Mouse (Mus musculus) erythroblast, embryonic 14.5 days (primary cell): ENCODE measurements around the gene Capza1. TPM values are rescaled to one million over a fixed set of nuclear protein-coding genes. Genes with fewer than 3 reads are reported as not detected.

Experiments
- H3K27me3 ChIP-seq: 2 replicates; pipeline ENCODE4 v1.6.1; 2012; ENCODE audit warnings: inconsistent platforms; ENCODE audit not compliant: control insufficient read depth
- H3K36me3 ChIP-seq: 2 replicates; pipeline ENCODE4 v1.6.1; 2012; ENCODE audit warnings: mild to moderate bottlenecking, inconsistent platforms; ENCODE audit not compliant: control insufficient read depth
- H3K4me1 ChIP-seq: 2 replicates; pipeline ENCODE4 v1.6.1; 2012; ENCODE audit warnings: inconsistent platforms; ENCODE audit not compliant: control insufficient read depth
- H3K4me3 ChIP-seq: replicated peaks from 2 replicates; pipeline ENCODE3; 2012; ENCODE audit warnings: moderate library complexity, mild to moderate bottlenecking, inconsistent platforms
- H3K9me3 ChIP-seq: 2 replicates; pipeline ENCODE4 v1.6.1; 2012; ENCODE audit warnings: low read length, inconsistent platforms, mixed read lengths; ENCODE audit not compliant: control insufficient read depth
- GATA1 ChIP-seq: IDR thresholded peaks from 2 replicates; pipeline ENCODE4 v1.6.1; 2012; ENCODE audit warnings: low read length, inconsistent platforms, mixed read lengths
- TAL1 ChIP-seq: IDR thresholded peaks from 3 replicates; pipeline ENCODE4 v1.6.1; 2012; ENCODE audit warnings: low read length, inconsistent platforms, mixed read lengths
- polyA plus RNA-seq: library from polyadenylated mRNA; stranded (reverse); fragments of >175 nt; gene quantifications from 2 replicates; pipeline ENCODE4 v1.2.3, GENCODE M21; 2012

Gene Capza1
- polyA plus RNA-seq, 1 experiment, result 0.54 TPM

DNA sequence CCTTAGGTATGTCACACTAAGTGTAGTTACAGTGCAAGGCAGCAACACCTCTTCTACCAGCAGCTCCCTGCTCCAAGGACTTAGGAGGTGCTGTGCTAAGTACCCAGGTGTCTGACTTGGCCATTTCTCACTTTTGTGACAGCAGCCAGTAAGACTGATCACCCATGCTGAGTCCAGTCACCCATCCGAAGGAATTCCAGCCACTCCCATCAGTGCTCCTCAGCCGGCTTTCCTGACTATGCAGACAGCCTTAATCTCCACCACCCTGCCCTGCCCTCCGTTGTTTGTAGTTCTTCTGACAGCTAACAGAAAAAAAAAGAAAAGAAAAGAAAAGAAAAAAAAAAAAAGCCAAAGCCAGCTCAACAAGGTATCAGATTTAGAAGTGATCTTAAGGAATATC lies 52.6 kb downstream of the Capza1 start:
- H3K4me3 ChIP-seq, result no peak overlapping the region
- peaks cover 2% of the 10 kb centered on the region; the same call in 1 of the 2 replicates for H3K4me1 ChIP-seq
- H3K36me3 ChIP-seq, result peaks cover 4% of the 10 kb centered on the region; the same call in 1 of the 2 replicates
- H3K9me3 ChIP-seq, result no peaks in the 10 kb centered on the region
- H3K27me3 ChIP-seq, result no peaks in the 10 kb centered on the region
- no peak for TF ChIP-seq GATA1
- no peak for TF ChIP-seq TAL1

DNA sequence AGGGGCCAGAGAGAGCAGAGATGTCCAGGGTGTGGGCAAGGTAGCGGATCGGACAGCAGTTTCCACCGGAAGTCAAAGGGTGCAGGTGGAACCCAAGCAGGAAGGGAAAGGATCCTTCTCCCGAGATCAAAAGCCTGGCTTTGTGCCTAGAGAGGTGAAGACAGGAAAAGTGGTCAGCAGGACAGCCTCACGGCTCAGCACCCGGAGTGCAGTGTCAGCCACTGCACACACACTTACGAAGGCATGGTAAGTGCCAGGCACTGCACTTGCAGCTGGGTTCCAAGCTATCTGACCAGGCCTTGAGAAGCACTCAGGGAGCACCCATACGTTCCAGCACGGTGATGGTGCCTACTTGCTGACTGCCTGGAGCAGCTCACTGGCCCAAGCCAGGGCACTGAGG lies 58.8 kb downstream of the Capza1 start:
- no peaks in the 10 kb centered on the region for H3K4me1 ChIP-seq
- H3K36me3 ChIP-seq, result peaks cover 26% of the 10 kb centered on the region
- H3K4me3 ChIP-seq, result no peak overlapping the region
- H3K9me3 ChIP-seq, result no peaks in the 10 kb centered on the region
- TF ChIP-seq GATA1 (no peak), TAL1 (no peak)
- no peaks in the 10 kb centered on the region for H3K27me3 ChIP-seq

DNA sequence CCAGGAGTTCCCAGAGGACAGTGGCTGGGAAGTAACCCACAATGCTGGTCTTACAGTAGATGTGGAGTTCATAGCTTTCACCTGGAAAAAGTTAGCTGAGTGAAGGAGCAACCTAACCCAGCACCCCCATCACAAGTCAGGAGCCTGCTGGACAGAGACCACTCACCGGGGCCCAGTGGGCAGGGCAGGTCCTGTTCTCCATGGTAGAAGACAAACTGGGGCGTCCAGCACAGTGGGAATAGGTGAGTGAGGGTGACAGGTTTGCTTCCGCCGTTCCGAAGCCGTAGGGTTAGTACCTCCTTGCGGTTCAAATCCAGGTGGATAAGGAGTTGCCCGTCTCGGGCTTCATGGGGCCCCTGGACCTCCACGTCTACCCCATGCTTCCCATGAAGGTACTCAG lies 60.0 kb downstream of the Capza1 start:
- Histone ChIP-seq H3K27me3 (no peaks in the 10 kb centered on the region), H3K36me3 (peaks cover 39% of the 10 kb centered on the region), H3K4me3 (no peak overlapping the region), H3K4me1 (no peaks in the 10 kb centered on the region), H3K9me3 (no peaks in the 10 kb centered on the region)
- TF ChIP-seq TAL1 (no peak), GATA1 (no peak)

DNA sequence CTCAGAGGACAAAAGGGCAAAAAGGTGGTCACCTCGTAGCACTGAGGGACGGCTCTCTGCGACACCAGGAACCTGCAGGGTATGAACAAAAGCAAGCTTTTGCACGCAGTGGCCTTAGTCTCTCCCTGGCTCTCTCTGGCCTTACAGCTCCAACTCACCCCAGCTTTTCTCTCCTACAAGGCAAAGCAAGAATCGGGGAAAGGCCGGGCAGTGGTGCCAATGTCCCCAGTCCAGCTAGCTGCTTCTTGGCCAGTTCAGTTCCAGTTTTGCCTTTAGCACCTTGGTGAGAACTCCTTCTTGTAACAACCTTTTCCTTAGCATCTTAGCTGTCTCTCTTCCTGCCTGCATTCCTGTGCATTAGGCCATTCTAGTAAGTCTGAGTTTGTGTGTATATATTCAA lies 62.8 kb downstream of the Capza1 start:
- Histone ChIP-seq H3K4me1 (no peaks in the 10 kb centered on the region), H3K4me3 (no peak overlapping the region), H3K36me3 (peaks cover 53% of the 10 kb centered on the region), H3K9me3 (no peaks in the 10 kb centered on the region), H3K27me3 (no peaks in the 10 kb centered on the region)
- no peak for TF ChIP-seq TAL1
- TF ChIP-seq GATA1, result no peak

DNA sequence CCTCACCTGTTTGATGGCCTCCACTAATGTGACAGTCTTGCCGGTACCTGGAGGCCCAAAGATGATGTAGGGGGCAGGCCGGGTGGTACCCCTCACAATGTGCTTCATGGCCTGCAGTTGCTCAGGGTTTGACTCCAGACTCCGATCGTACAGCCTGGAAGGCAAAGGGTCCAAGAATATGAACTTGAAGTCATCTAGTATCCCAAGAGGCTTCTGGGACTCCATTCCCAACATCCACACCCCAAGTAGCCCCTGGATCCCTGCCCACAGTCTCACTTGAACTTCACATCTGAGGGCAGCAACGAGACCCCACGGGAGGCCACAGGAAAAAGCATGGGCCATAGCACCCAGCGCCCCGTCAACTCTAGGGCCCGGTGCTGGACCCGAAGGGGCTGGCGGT lies 63.6 kb downstream of the Capza1 start:
- H3K9me3 ChIP-seq, result no peaks in the 10 kb centered on the region
- no peaks in the 10 kb centered on the region for H3K4me1 ChIP-seq
- H3K27me3 ChIP-seq, result no peaks in the 10 kb centered on the region
- peaks cover 53% of the 10 kb centered on the region for H3K36me3 ChIP-seq
- no peak overlapping the region for H3K4me3 ChIP-seq
- TF ChIP-seq TAL1, result no peak
- TF ChIP-seq GATA1, result no peak

DNA sequence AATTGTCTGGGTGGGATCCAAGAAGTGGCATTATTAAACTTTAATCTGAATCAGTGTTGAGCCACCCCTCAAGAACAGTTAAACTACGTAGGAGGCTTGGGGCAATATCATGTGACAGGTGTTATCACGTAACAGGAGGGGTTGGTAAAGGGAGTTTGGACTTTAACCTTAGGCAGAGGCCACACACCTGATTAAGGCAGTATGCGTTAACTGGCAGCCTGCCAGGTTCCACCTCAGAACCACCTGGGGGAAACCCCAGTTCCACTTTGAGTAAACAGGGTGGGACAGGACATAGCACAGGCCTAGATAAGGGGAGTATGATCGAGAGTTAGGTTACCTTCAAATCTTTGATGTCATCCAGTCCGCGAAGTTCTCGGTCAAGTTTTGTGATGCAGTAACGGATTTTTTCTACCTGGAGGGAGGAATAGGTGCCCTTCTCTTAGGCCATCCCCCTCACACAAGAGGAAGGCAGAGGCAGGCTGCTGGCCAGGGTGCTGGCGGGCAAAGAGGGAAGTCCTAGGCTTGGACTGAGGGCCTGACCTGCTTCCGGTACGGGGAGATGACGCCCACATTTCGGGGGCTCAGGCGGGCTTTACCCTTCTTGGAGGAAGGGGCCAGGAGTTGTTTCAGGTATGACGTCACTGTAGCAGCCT lies 67.7 kb downstream of the Capza1 start:
- no peak for TF ChIP-seq TAL1
- no peak for TF ChIP-seq GATA1
- Histone ChIP-seq H3K36me3 (peaks cover 45% of the 10 kb centered on the region), H3K9me3 (no peaks in the 10 kb centered on the region), H3K4me1 (peaks cover 10% of the 10 kb centered on the region), H3K27me3 (0 out of 2 replicates have a peak, but pooled peaks cover 2% of the 10 kb centered on the region), H3K4me3 (no peak overlapping the region)

DNA sequence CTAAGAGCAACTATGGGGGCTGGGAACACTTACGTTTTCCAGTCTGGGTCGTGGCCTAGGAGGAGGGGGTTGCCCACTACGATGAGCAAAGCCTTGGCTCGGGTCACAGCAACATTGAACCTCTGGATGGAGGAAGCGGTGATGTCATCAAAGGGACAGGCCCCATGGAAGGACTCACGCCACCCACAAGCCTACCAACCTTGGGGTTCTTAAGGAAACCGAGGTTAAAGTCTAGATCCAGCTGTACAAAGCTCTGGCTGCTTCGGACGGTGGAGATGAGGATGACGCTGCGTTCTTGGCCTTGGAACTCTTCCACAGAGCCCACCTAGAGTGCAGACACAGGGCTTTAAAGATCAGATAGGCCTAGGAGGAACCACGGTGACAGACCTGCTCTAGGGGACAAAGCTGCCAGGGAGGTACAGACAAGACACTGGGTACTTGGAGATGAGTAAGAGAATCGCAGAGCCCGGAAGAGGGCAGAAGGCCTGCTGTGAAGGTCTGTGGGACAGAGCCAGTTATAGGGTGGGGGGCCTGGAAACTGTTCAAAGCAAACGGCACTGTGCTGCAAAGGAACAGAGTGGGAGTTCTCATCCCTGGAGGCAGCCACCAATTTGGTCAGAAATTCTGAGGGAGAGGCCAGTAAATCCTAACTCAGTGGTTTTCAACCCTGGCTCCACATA lies 68.5 kb downstream of the Capza1 start:
- no peaks in the 10 kb centered on the region for H3K9me3 ChIP-seq
- H3K36me3 ChIP-seq, result peaks cover 39% of the 10 kb centered on the region
- TF ChIP-seq TAL1, result no peak
- no peak for TF ChIP-seq GATA1
- no peak overlapping the region for H3K4me3 ChIP-seq
- H3K4me1 ChIP-seq, result peaks cover 10% of the 10 kb centered on the region
- H3K27me3 ChIP-seq, result peaks cover 8% of the 10 kb centered on the region

DNA sequence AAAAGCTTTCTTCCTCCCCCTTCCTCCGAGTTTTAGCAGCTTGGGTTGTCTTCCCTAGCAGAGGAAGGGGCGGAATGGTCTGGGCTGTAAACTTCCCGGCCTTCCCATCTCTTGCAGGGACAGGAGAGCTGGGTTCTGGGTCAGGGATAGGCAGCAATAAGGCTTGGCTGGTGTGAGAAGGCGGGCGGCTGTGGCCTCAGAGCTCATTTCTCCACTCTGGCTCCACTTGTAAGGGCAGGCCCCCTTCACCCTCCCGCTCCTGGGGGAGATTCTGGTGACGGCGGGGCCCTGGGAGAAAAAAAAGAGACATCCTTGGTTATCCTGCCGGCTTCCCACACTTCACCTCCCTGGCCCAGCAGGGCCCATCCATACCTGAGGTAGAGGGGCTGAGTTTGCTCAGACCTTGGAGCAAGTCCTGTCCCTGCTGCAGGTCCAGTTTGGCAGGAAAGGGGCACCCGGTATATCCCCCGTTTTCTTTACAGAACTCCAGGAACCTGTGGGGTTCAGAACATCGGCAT lies 69.3 kb downstream of the Capza1 start:
- Histone ChIP-seq H3K4me1 (peaks cover 10% of the 10 kb centered on the region), H3K27me3 (peaks cover 15% of the 10 kb centered on the region), H3K9me3 (no peaks in the 10 kb centered on the region), H3K4me3 (no peak overlapping the region), H3K36me3 (peaks cover 31% of the 10 kb centered on the region)
- TF ChIP-seq TAL1 (no peak), GATA1 (no peak)

DNA sequence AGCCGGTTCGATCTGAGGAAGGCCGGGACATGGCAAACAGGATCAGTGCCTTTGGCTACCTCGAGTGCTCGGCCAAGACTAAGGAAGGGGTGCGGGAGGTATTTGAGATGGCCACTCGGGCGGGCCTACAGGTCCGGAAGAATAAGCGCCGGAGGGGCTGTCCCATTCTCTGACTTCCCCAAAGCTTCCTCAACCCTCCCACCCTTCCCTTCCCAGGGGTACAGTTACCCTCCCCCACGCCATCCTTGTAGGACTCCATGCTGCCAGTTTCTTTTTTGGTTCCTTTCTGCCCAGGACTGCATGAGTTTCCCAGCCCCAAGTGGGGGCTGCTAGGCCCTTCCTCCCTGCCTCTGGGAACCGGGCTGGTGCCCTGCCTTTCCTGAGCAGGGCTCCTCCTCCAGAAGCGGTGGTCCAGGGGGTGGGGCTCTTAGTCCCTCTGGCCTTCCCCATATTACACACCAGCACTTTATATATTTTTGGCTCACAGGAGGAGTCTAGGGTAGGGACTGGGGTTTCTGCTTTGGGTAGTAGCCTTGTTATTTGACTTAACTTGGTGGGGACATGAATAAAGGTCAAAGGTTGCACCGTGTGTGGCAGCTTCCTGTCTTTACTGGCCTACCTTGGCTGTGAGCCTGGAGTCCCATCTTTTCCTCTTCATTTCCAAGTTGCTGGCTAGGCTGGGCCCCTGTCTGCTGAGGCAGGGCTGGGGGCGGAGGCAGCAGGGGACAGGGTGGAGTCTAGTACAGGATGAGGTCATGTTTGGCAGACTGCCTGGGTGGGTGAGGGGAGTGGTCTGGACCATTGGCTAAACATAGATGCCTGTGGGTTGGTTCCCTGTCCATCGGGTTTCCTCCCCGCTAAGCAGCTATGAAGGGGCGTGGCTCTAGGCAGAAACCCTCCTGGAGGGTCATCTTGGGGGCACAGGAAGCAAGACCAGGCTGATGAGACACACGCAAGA lies 70.2 kb downstream of the Capza1 start:
- H3K36me3 ChIP-seq, result peaks cover 22% of the 10 kb centered on the region
- H3K27me3 ChIP-seq, result peaks cover 24% of the 10 kb centered on the region
- TF ChIP-seq TAL1 (no peak), GATA1 (no peak)
- H3K4me1 ChIP-seq, result peaks cover 10% of the 10 kb centered on the region
- H3K4me3 ChIP-seq, result no peak overlapping the region
- no peaks in the 10 kb centered on the region for H3K9me3 ChIP-seq
